Mouse (Mus musculus): Measurements from ENCODE around the gene Mtfp1. TPM values are rescaled to one million over a fixed set of nuclear protein-coding genes. Genes with fewer than 3 reads are reported as not detected.

The Mtfp1 gene
- polyA plus RNA-seq, 1 experiment from 2014 or later, result 10.3 TPM

DNA sequence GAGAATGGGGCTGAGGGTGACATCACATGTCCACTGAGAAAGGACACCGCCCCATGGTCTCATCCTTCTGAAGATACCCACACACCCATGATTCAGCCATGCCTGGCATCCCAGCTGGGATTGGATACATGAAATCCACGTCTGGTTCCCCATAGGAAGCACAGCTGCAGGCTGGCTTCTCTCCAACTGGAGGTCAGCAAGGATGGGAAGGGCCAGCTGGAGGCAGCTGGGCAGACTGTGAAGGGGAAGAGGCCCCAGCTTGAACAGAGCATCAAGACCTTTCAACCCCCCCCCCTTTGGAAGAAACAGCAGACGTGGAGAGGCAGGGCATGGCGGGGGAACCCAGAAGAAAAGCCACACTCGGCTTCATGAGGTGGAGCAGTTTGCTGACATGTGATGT lies 48.7 kb downstream of the Mtfp1 start:
- no peaks in the 10 kb centered on the region for H3K27me3 ChIP-seq (replicated peaks; ENCODE audit: control insufficient read depth, insufficient read depth, low read length)
- 66% methylated on average over 5 of the region's 5 CpGs for WGBS

DNA sequence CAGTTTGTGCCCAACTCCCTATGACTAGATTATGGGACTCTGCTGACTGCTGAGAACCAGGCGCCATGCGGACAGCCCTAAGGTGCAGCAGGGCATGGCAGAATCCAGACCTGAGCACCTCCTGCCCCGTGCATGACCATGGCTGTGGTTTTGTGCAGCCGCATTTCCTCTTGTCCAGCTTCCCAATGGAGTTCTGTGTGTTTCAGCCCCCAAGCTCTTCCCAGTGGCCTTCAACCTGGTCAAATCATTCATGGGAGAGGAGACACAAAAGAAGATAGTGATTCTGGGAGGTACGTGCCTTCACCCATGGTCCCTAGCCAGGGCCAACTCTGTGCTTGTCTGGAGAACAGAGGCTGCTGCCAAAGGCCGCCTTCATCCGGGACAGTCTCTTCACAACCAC lies 52.2 kb downstream of the Mtfp1 start:
- whole genome bisulfite sequencing, result 89% methylated on average over 7 of the region's 7 CpGs
- no peak overlapping the region for H3K9ac ChIP-seq (replicated peaks; ENCODE audit: low read depth, low read length)
- ATAC-seq, result no peak

More for the DNA sequence above, 48.7 kb downstream of the Mtfp1 start:
- no peak overlapping the region for H3K4me2 ChIP-seq (ENCODE audit: low read length)
- no peak for ATAC-seq
- no peaks in the 10 kb centered on the region for H3K9me3 ChIP-seq (ENCODE audit: control insufficient read depth, low read length)
- no peak overlapping the region for H3K27ac ChIP-seq (ENCODE audit: low read length)
- H3K36me3 ChIP-seq (ENCODE audit: control insufficient read depth, insufficient read depth), result no peaks in the 10 kb centered on the region
- no peak overlapping the region for H3K9ac ChIP-seq (replicated peaks; ENCODE audit: low read depth, low read length)
- H3K4me1 ChIP-seq (replicated peaks; ENCODE audit: control insufficient read depth, insufficient read depth, low read length), result no peaks in the 10 kb centered on the region
- H3K4me3 ChIP-seq (replicated peaks; ENCODE audit: low read length), result no peak overlapping the region

More for the DNA sequence above, 52.2 kb downstream of the Mtfp1 start:
- H3K4me2 ChIP-seq (ENCODE audit: low read length), result no peak overlapping the region
- H3K4me1 ChIP-seq (replicated peaks; ENCODE audit: control insufficient read depth, insufficient read depth, low read length), result no peaks in the 10 kb centered on the region
- no peaks in the 10 kb centered on the region for H3K27me3 ChIP-seq (replicated peaks; ENCODE audit: control insufficient read depth, insufficient read depth, low read length)
- H3K4me3 ChIP-seq (replicated peaks; ENCODE audit: low read length), result no peak overlapping the region
- H3K27ac ChIP-seq (ENCODE audit: low read length), result no peak overlapping the region
- no peaks in the 10 kb centered on the region for H3K36me3 ChIP-seq (ENCODE audit: control insufficient read depth, insufficient read depth)
- H3K9me3 ChIP-seq (ENCODE audit: control insufficient read depth, low read length), result no peaks in the 10 kb centered on the region

Small RNA genes within 50 kb of the gene (microRNA-seq; reads per million reads assigned to microRNA genes)
- 5.4 reads per million, percentile 22 among the genes with 10 or more reads in this experiment for gene Mir3060

Other genes starting within 250 kb of the Mtfp1 start
- gene Osbp2, start 231.5 kb downstream of the Mtfp1 start, polyA plus RNA-seq (2015; fragmentation: Nextera tagmentation; extraction: Ambion mirVana), result 11.8 and 19.5 TPM in 2 replicates
- 0.54 and 0.63 TPM in 2 replicates for gene 4921536K21Rik, start 200.3 kb downstream of the Mtfp1 start, polyA plus RNA-seq (2015; fragmentation: Nextera tagmentation; extraction: Ambion mirVana)
- 42.4 and 46.0 TPM in 2 replicates for gene Dusp18, start 200.2 kb downstream of the Mtfp1 start, polyA plus RNA-seq (2015; fragmentation: Nextera tagmentation; extraction: Ambion mirVana)
- gene Slc35e4, start 180.8 kb downstream of the Mtfp1 start, polyA plus RNA-seq (2015; fragmentation: Nextera tagmentation; extraction: Ambion mirVana), result 11.7 and 14.6 TPM in 2 replicates
- gene Tcn2, start 163.3 kb downstream of the Mtfp1 start, polyA plus RNA-seq (2015; fragmentation: Nextera tagmentation; extraction: Ambion mirVana), result 14.8 and 17.3 TPM in 2 replicates
- gene Pes1, start 131.5 kb downstream of the Mtfp1 start, polyA plus RNA-seq (2015; fragmentation: Nextera tagmentation; extraction: Ambion mirVana), result 73.4 and 75.5 TPM in 2 replicates
- gene 4930556J24Rik, start 118.7 kb downstream of the Mtfp1 start, polyA plus RNA-seq (2015; fragmentation: Nextera tagmentation; extraction: Ambion mirVana), result 0.21 and 0.30 TPM in 2 replicates
- gene Gal3st1, start 111.8 kb downstream of the Mtfp1 start, polyA plus RNA-seq (2015; fragmentation: Nextera tagmentation; extraction: Ambion mirVana), result 1.6 and 2.6 TPM in 2 replicates
- gene Sec14l4, start 64.0 kb downstream of the Mtfp1 start, polyA plus RNA-seq (2015; fragmentation: Nextera tagmentation; extraction: Ambion mirVana), result not detected in 2 replicates
- 1.2 and 2.8 TPM in 2 replicates for gene Sec14l3, start 30.6 kb downstream of the Mtfp1 start, polyA plus RNA-seq (2015; fragmentation: Nextera tagmentation; extraction: Ambion mirVana)
- 1.6 and 1.7 TPM in 2 replicates for gene Sec14l2, start 28.0 kb upstream of the Mtfp1 start, polyA plus RNA-seq (2015; fragmentation: Nextera tagmentation; extraction: Ambion mirVana)
- gene Rnf215, start 39.8 kb upstream of the Mtfp1 start, polyA plus RNA-seq (2015; fragmentation: Nextera tagmentation; extraction: Ambion mirVana), result 51.7 and 52.6 TPM in 2 replicates
- 6.7 and 8.0 TPM in 2 replicates for gene Ccdc157, start 64.8 kb upstream of the Mtfp1 start, polyA plus RNA-seq (2015; fragmentation: Nextera tagmentation; extraction: Ambion mirVana)
- gene Sf3a1, start 64.9 kb upstream of the Mtfp1 start, polyA plus RNA-seq (2015; fragmentation: Nextera tagmentation; extraction: Ambion mirVana), result 59.4 and 60.6 TPM in 2 replicates
- gene Tbc1d10a, start 91.3 kb upstream of the Mtfp1 start, polyA plus RNA-seq (2015; fragmentation: Nextera tagmentation; extraction: Ambion mirVana), result 29.1 and 33.4 TPM in 2 replicates
- gene Castor1, start 122.8 kb upstream of the Mtfp1 start, polyA plus RNA-seq (2015; fragmentation: Nextera tagmentation; extraction: Ambion mirVana), result 2.3 TPM in 2 replicates
- 0.10 TPM in 1 of 2 replicates, not detected in the other for gene Osm, start 141.0 kb upstream of the Mtfp1 start, polyA plus RNA-seq (2015; fragmentation: Nextera tagmentation; extraction: Ambion mirVana)
- 0.05 TPM in 1 of 2 replicates, not detected in the other for gene Lif, start 162.1 kb upstream of the Mtfp1 start, polyA plus RNA-seq (2015; fragmentation: Nextera tagmentation; extraction: Ambion mirVana)